Mouse (Mus musculus) cerebellum, adult 2 months (tissue): Measurements from ENCODE around the gene Aire.

Source experiments
- CTCF ChIP-seq: fragments of 200-500 bp; IDR thresholded peaks from 2 replicates; pipeline ENCODE4 v1.5.1; 2011; ENCODE audit warnings: low read depth, mild to moderate bottlenecking, control low read depth, low read length, moderate library complexity, borderline replicate concordance; ENCODE audit not compliant: insufficient read depth
- POLR2A ChIP-seq: fragments of 200-500 bp; IDR thresholded peaks from 2 replicates; pipeline ENCODE4 v1.6.1; 2011; ENCODE audit warnings: low read length, control low read depth, borderline replicate concordance; ENCODE audit not compliant: insufficient read depth

DNA sequence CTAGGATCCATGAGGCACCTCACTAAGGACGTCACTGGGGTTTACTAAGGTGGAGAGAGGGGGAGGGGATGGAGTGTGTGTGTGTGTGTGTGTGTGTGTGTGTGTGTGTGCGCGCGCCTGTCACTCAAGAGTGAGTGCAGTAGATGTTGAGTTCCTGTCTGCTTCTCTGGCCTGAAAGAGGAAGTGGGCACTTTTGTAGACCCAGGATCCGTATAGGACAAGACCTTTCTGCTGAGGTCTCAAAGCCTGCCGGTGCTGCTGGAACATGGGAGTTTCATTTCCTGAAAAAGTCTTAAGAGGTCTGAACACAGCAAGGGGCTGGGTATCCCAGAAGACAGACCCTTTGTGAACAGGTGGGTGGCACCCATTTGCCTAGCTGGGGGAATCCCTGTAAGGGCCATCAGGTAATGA lies 43.7 kb upstream of the Aire start:
- TF ChIP-seq CTCF (no peak), POLR2A (no peak)
